Mouse (Mus musculus) midbrain, postnatal 0 days (tissue): ENCODE measurements at regions not wholly inside any gene's neighbourhood (a gene's known extent, or its start where the extent isn't known, plus 50 kb on each side); places are given as distances from the start of the nearest gene placed in this dataset.

Experiments
- ATAC-seq: fragments of 200-750 bp; cut with Nextera tagmentation; 2 replicates; pipeline ENCODE4 v1.8.0; 2017; ENCODE audit warnings: moderate number of reproducible peaks, mild to moderate bottlenecking, moderate TSS enrichment, moderate library complexity; ENCODE audit not compliant: low FRiP score
- DNase-seq: peaks from one replicate; pipeline ENCODE4 v3.0.0-alpha.2; 2015; ENCODE audit warnings: low spot score
- H3K27ac ChIP-seq: fragments of 300-500 bp; sonication (generic); 2 replicates; pipeline ENCODE4 v1.5.1; 2014; ENCODE audit warnings: low read depth, mild to moderate bottlenecking, low read length, mixed read lengths
- H3K27me3 ChIP-seq: fragments of 300-500 bp; sonication (generic); 2 replicates; pipeline ENCODE4 v1.6.1; 2014; ENCODE audit warnings: low read length, control low read depth, mixed read lengths; ENCODE audit not compliant: insufficient read depth
- H3K36me3 ChIP-seq: fragments of 300-500 bp; sonication (generic); 2 replicates; pipeline ENCODE4 v1.6.1; 2014; ENCODE audit warnings: low read length, control low read depth, mixed read lengths; ENCODE audit not compliant: insufficient read depth
- H3K4me1 ChIP-seq: fragments of 300-500 bp; sonication (generic); 2 replicates; pipeline ENCODE4 v1.6.1; 2014; ENCODE audit warnings: mild to moderate bottlenecking, control low read depth, antibody characterized with exemption, low read length, mixed read lengths; ENCODE audit not compliant: insufficient read depth
- H3K4me2 ChIP-seq: fragments of 300-500 bp; sonication (generic); 2 replicates; pipeline ENCODE4 v1.6.1; 2014; ENCODE audit warnings: low read depth, mild to moderate bottlenecking, low read length, mixed read lengths; ENCODE audit not compliant: poor library complexity, severe bottlenecking
- H3K4me3 ChIP-seq: fragments of 300-500 bp; sonication (generic); 2 replicates; pipeline ENCODE4 v1.5.1; 2014; ENCODE audit warnings: low read depth, mild to moderate bottlenecking, low read length, moderate library complexity
- H3K9ac ChIP-seq: fragments of 300-500 bp; sonication (generic); replicated peaks from 2 replicates; pipeline ENCODE4 v1.6.1; 2014; ENCODE audit warnings: mild to moderate bottlenecking, low read length, moderate library complexity, mixed read lengths; ENCODE audit not compliant: poor library complexity, severe bottlenecking
- H3K9me3 ChIP-seq: fragments of 300-500 bp; sonication (generic); 2 replicates; pipeline ENCODE4 v1.6.1; 2016; ENCODE audit warnings: low read length, control low read depth
- CTCF ChIP-seq: IDR thresholded peaks from 2 replicates; pipeline ENCODE4 v1.5.1; 2016; ENCODE audit warnings: antibody characterized with exemption, mild to moderate bottlenecking
- WGBS: fragments of 180-500 bp; shearing (Covaris S2); extraction: QIAGEN DNeasy Blood & Tissue Kit; methylation state at CpG from one replicate; pipeline ENCODE4 v1.1.7; 2014; 5-methylcytosine and 5-hydroxymethylcytosine counted together

DNA sequence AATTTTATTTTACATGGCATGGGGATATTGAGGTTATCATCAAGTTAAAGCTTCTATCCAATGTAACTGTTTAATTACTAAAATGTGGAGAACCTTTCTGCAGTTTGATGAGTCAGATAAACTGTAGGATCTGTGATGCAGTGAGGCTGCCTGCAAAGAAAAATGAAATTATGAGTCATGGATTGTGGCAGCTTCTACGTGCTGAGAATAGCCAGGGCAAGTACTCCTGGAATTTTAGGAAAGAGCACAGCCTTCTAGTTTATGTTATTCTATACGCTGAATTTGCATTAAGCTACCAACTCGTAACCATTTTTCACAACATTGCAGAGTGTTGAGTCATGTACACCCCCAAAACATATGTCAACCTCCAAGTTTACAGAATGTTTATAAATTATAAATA lies 114.4 kb downstream of the Sucnr1 start:
- no peak for DNase-seq
- Histone ChIP-seq H3K27ac (no peak overlapping the region), H3K4me1 (no peaks in the 10 kb centered on the region), H3K36me3 (no peaks in the 10 kb centered on the region), H3K4me3 (no peak overlapping the region), H3K27me3 (no peaks in the 10 kb centered on the region), H3K9ac (no peak overlapping the region), H3K9me3 (no peaks in the 10 kb centered on the region), H3K4me2 (no peak overlapping the region)
- ATAC-seq = no peak
- 92% methylated on average over 3 of the region's 3 CpGs for WGBS
- no peak for TF ChIP-seq CTCF

- 83% methylated on average over 1 of the region's 1 CpGs for WGBS
Measured at GRCm38 (mm10) chr3:60207936-60208335, 126.3 kb downstream of the Sucnr1 start.

DNA sequence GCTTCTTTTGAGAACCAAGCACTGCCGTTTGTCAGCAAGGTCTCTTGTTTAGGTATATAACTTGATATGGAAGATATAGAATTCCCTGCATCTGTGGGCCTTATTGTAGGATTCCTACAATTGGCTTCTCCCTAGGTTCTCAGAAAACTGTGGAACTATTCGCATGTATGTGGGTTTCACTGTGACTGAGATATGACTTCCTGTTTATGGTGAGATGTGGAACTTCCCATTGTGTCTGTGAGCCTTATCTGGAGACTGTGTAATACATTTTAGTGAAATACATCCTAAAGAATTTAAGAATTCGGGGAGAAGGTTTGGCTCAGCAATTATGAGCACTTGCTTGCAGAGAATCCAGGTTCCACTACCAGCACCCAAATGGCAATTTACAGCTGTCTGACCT lies 137.3 kb downstream of the Sucnr1 start:
- no peak overlapping the region for H3K9ac ChIP-seq
- H3K4me3 ChIP-seq = no peak overlapping the region
- no peak for TF ChIP-seq CTCF
- H3K27me3 ChIP-seq = no peaks in the 10 kb centered on the region
- no peaks in the 10 kb centered on the region for H3K36me3 ChIP-seq
- 83% methylated on average over 3 of the region's 3 CpGs for WGBS
- no peak overlapping the region for H3K4me2 ChIP-seq
- DNase-seq (no peak), ATAC-seq (no peak)
- no peak overlapping the region for H3K27ac ChIP-seq
- H3K9me3 ChIP-seq = no peaks in the 10 kb centered on the region
- no peaks in the 10 kb centered on the region for H3K4me1 ChIP-seq

More at GRCm38 (mm10) chr3:60207936-60208335, 126.3 kb downstream of the Sucnr1 start:
- ATAC-seq = no peak
- no peak overlapping the region for H3K27ac ChIP-seq
- H3K4me3 ChIP-seq = no peak overlapping the region
- H3K36me3 ChIP-seq = no peaks in the 10 kb centered on the region
- no peak for DNase-seq
- no peak overlapping the region for H3K9ac ChIP-seq
- no peaks in the 10 kb centered on the region for H3K4me1 ChIP-seq
- H3K27me3 ChIP-seq = no peaks in the 10 kb centered on the region
- H3K9me3 ChIP-seq = no peaks in the 10 kb centered on the region
- H3K4me2 ChIP-seq = no peak overlapping the region
- no peak for TF ChIP-seq CTCF

DNA sequence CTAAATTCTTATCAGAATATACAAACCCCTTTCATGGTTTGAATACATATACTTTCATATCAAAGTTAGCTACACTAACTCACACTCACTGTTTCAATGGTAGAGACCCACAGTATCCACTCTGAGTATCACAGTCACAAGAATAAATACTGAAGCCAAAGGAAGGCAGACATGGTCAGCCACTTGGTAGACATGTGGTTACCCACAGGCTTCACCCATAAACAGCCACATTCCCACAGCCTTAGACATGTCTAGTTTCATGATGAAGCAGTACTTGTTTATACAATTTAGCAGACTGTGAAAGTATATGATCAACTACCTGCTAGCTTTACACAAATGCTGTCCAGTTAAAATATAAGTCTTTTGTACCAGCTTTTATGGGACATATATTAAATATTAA lies 159.0 kb downstream of the Sucnr1 start:
- no peak for ATAC-seq
- Histone ChIP-seq H3K9ac (no peak overlapping the region), H3K27ac (no peak overlapping the region), H3K4me1 (no peaks in the 10 kb centered on the region), H3K27me3 (no peaks in the 10 kb centered on the region), H3K36me3 (no peaks in the 10 kb centered on the region), H3K4me2 (no peak overlapping the region), H3K9me3 (no peaks in the 10 kb centered on the region), H3K4me3 (no peak overlapping the region)
- no peak for DNase-seq
- no peak for TF ChIP-seq CTCF

DNA sequence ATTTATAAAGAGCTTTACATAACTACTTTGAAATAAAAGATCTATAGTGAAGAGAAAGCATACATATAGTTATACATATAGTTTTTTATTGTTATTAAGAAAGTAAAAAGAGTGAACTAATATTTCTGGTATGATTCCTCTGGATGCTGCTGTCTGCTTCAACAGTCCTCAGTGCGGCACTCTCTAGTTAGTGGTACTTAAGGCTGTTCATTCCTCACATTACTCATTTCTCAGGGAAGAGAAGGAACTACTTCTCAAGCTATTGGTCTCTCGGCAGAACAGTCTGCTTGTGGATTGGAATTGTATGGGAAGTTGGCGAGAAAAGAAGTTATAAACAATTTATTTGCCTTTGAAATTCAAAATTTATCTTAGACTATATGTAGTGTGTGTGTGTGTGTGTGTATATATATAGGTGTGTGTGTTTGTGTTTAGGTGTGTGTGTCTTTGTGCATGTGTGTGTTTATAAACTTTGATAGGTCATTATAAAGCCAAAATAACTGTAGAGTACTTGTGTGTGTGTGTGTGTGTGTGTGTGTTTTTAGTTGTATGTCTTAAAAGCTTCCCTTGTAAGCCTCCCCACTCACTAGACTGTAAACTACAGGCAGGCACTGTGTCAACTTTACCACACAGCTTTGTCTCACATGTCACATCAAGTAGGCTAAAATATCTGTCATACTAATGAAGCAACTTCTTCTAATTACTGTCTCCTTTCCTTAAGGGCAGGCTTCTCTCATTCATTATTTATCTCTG lies 185.2 kb downstream of the Sucnr1 start:
- H3K4me2 ChIP-seq = no peak overlapping the region
- no peak for TF ChIP-seq CTCF
- H3K27me3 ChIP-seq = no peaks in the 10 kb centered on the region
- no peak overlapping the region for H3K4me3 ChIP-seq
- H3K9ac ChIP-seq = no peak overlapping the region
- DNase-seq (no peak), ATAC-seq (no peak)
- no peaks in the 10 kb centered on the region for H3K4me1 ChIP-seq
- no peak overlapping the region for H3K27ac ChIP-seq
- no peaks in the 10 kb centered on the region for H3K36me3 ChIP-seq
- 90% methylated on average over 3 of the region's 3 CpGs for WGBS
- no peaks in the 10 kb centered on the region for H3K9me3 ChIP-seq

DNA sequence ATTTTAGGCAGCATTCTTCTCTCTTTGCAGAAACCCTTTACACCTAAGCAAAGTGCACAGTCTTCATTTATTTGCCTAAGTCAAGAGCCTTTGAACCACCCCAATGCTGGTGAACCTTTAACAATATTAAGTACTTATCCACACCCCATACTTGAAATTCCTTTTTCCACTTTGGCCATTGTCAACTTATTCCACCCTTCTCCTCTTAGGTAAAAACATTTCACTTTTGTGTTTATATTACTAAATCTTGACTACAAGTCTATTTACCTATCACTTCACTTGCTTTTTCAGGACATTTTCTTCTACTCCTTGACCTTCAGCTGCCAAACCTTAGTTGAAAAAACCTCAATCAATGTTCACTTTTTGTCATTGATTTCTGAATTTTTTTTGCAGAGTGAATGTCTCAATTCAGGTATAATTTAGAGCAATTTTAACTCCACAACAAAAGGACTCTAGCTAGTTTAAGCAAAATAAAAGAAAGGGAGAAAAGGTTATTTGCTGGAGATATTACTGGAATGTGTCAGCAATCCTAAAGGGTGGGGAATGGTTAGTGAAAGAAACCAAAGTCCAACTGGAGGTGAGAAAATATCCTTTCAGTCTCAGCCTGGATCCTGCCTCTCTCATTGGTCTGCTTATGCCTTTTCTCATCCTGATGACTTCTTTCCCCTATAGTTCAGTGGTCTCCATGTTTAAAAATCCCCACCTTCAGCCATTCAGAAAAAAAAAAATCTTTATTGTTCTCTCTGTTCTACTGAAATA lies 185.9 kb downstream of the Sucnr1 start:
- no peak for TF ChIP-seq CTCF
- H3K9ac ChIP-seq = no peak overlapping the region
- H3K9me3 ChIP-seq = no peaks in the 10 kb centered on the region
- ATAC-seq (no peak), DNase-seq (no peak)
- no peak overlapping the region for H3K4me2 ChIP-seq
- H3K36me3 ChIP-seq = no peaks in the 10 kb centered on the region
- H3K27me3 ChIP-seq = no peaks in the 10 kb centered on the region
- H3K4me1 ChIP-seq = no peaks in the 10 kb centered on the region
- H3K4me3 ChIP-seq = no peak overlapping the region
- no peak overlapping the region for H3K27ac ChIP-seq
